9 mouse cellular contexts compared by ENCODE assay signal in the genomic region with DNA sequence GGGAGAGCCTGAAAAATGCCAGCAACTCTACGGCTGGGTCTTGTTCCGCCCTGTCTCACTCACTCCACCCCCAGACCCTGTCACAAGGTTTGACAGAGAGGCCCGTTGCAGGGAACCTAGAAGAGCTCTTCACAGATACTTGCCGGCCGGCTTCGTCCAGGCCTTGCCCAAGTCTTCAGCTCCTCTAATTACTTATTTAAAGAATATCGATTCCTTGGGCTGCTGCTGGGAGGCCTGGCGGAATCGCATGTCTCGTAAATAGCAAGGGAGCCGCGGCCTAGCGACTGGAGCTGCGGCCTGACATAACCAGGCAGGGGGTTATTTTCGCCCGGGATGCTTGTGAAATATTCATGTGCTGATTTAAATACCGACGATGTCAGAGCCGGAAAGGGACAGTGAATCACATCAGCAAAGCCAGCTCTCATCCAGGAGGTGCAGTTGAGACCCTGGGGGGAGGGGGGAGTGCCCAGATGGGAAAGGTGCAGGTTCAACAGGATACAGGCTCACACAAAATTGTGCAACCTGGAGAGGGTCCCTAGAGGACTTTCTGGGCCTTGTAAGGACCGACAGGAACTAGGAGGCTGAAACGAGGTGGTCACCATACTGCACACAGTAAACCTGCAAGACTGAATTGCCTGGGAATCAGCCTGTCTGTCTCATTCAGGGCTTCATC. TPM values are rescaled to one million over a fixed set of nuclear protein-coding genes. Genes with fewer than 3 reads are reported as not detected.
DNase-seq lines count a peak whose midpoint lies in the region; ATAC-seq lines count a peak whose summit lies in the region.
"Had no signal": no experiment of that assay in that cellular context is flagged by ENCODE, and none has a peak within 500 bp of the region (broad histone marks: within the 10 kb centered on the region; RNA-seq: fewer than 3 reads in every experiment).

No protein-coding gene starts in this region.

- H3K9ac ChIP-seq in hindbrain, embryonic 15.5 days, result 0 out of 2 replicates have a peak overlapping the region, but pooled peaks have one; percentile 17
- H3K9ac ChIP-seq in midbrain, embryonic 12.5 days (replicated peaks), result peak overlapping the region; percentile 38

- peak; percentile 88 for DNase-seq in heart, adult 11 months
- no peak for DNase-seq in heart, adult 8-10 months (ENCODE audit: low spot score)
- peak; percentile 68 for DNase-seq in embryo, embryonic 10.5 days (ENCODE audit: low spot score)
- no peak for DNase-seq in urinary bladder, postnatal 4 days (ENCODE audit: low spot score in 2 of 2)
- no peak for DNase-seq in cerebellum, postnatal 14 days
- DNase-seq: cerebellum, adult 18-20 months had no signal

- H3K27me3 ChIP-seq in hindbrain, embryonic 15.5 days, result no peaks in the 10 kb centered on the region
- H3K27me3 ChIP-seq in midbrain, embryonic 12.5 days, result peaks cover 63% of the 10 kb centered on the region

- H3K4me2 ChIP-seq in hindbrain, embryonic 15.5 days, result peak overlapping the region; percentile 28
- peak overlapping the region; percentile 34 for H3K4me2 ChIP-seq in midbrain, embryonic 12.5 days (replicated peaks)

- H3K4me3 ChIP-seq in hindbrain, embryonic 15.5 days, result no peak overlapping the region
- no peak overlapping the region for H3K4me3 ChIP-seq in midbrain, embryonic 12.5 days

- ATAC-seq in hindbrain, embryonic 15.5 days (ENCODE audit: low FRiP score, low read depth), result peak; percentile 35; the same call in 1 of the 2 replicates
- peak; percentile 81 for ATAC-seq in midbrain, embryonic 12.5 days (ENCODE audit: low FRiP score, low read depth)
- no peak for ATAC-seq in inflammation-experienced regulatory T-cells, adult 6 months

- H3K36me3 ChIP-seq in hindbrain, embryonic 15.5 days, result no peaks in the 10 kb centered on the region
- H3K36me3 ChIP-seq in midbrain, embryonic 12.5 days, result no peaks in the 10 kb centered on the region

- 0 out of 2 replicates have a peak overlapping the region, but pooled peaks have one; percentile 7 for H3K27ac ChIP-seq in hindbrain, embryonic 15.5 days (replicated peaks)
- H3K27ac ChIP-seq in midbrain, embryonic 12.5 days (replicated peaks), result peak overlapping the region; percentile 44

- peaks cover 17% of the 10 kb centered on the region for H3K4me1 ChIP-seq in hindbrain, embryonic 15.5 days (replicated peaks)
- peaks cover 20% of the 10 kb centered on the region for H3K4me1 ChIP-seq in midbrain, embryonic 12.5 days

- 9% methylated on average over 21 of the region's 21 CpGs for WGBS in hindbrain, embryonic 15.5 days
- 10% methylated on average over 21 of the region's 21 CpGs for WGBS in midbrain, embryonic 12.5 days

- H3K9me3 ChIP-seq in hindbrain, embryonic 15.5 days, result no peaks in the 10 kb centered on the region
- no peaks in the 10 kb centered on the region for H3K9me3 ChIP-seq in midbrain, embryonic 12.5 days

RNA-seq across cellular contexts. Expression of gene Crb2, which starts 17.6 kb away (rescaled TPM):
- 1 to 10 TPM in 1 of 4 experiments, under 1 TPM in 3; 0.41 to 1.1 (median 0.77) TPM for total RNA-seq in heart, adult 8-10 months (2022)
- 5.1 and 5.9 TPM in 2 replicates for polyA plus RNA-seq in hindbrain, embryonic 15.5 days (2015; fragmentation: Nextera tagmentation; extraction: Ambion mirVana)
- 21.8 and 24.2 TPM in 2 replicates for polyA plus RNA-seq in midbrain, embryonic 12.5 days (2016; fragmentation: Nextera tagmentation; extraction: Ambion mirVana)
- not detected for polyA plus RNA-seq in inflammation-experienced regulatory T-cells, adult 6 months (2017; shearing (Covaris generic))

RNA-seq across cellular contexts. Expression of gene Strbp, which starts 54.8 kb away (rescaled TPM):
- 10 to 100 TPM; 11.5 to 21.8 (median 16.1) TPM for total RNA-seq in heart, adult 8-10 months (2022)
- 102 and 107 TPM in 2 replicates for polyA plus RNA-seq in hindbrain, embryonic 15.5 days (2015; fragmentation: Nextera tagmentation; extraction: Ambion mirVana)
- polyA plus RNA-seq in midbrain, embryonic 12.5 days (2016; fragmentation: Nextera tagmentation; extraction: Ambion mirVana), result 106 and 117 TPM in 2 replicates
- 10 to 100 TPM in 1 of 3 experiments, 1 to 10 TPM in 2; 7.4 to 10.1 (median 9.3) TPM for polyA plus RNA-seq in inflammation-experienced regulatory T-cells, adult 6 months (2017; shearing (Covaris generic))

Comparison
In these comparisons a context has a peak if more than half of its experiments do, and no peak if none do; other contexts are left out.
1. DNase-seq: peak in heart, adult 11 months (single experiment) and embryo, embryonic 10.5 days (single experiment); none in heart, adult 8-10 months (single experiment), urinary bladder, postnatal 4 days (0 of 2) and cerebellum, postnatal 14 days (0 of 2).